Mouse (Mus musculus): ENCODE results near the gene Gm6899.
A peak's percentile ranks its signal among the peaks of the same experiment; 100 is the strongest.

The Gm6899 gene

GRCm38 (mm10) chr11:26593061-26594059, at the start of gene Gm6899, which contains the start of gene Vrk2:
Gene Gm6899, plus strand, starts transcription at chr11:26593241.
Gene Vrk2, minus strand, starts transcription at chr11:26593999.
- DNase-seq (ENCODE audit: low spot score in 2 of 2) = peak; percentile 82 to 85

GRCm38 (mm10) chr11:26551551-26551950, 41.5 kb upstream of the Gm6899 start:
- no peak for DNase-seq (ENCODE audit: low spot score in 2 of 2)

GRCm38 (mm10) chr11:26585409-26586366, 7.4 kb upstream of the Gm6899 start:
- no peak for DNase-seq (ENCODE audit: low spot score in 2 of 2)

GRCm38 (mm10) chr11:26586367-26587183, 6.5 kb upstream of the Gm6899 start:
- DNase-seq (ENCODE audit: low spot score in 2 of 2) = peak in 1 of 2 experiments; percentile 16

GRCm38 (mm10) chr11:26587184-26587524, 5.9 kb upstream of the Gm6899 start:
- no peak for DNase-seq (ENCODE audit: low spot score in 2 of 2)

- no peak for DNase-seq (ENCODE audit: low spot score in 2 of 2)
Measured at GRCm38 (mm10) chr11:26592395-26593053, 517 bp upstream of the Gm6899 start.

GRCm38 (mm10) chr11:26594487-26594886, 1.4 kb downstream of the Gm6899 start:
- DNase-seq (ENCODE audit: low spot score in 2 of 2) = no peak

- no peak for DNase-seq (ENCODE audit: low spot score in 2 of 2)
Measured at GRCm38 (mm10) chr11:26596186-26596585, 3.1 kb downstream of the Gm6899 start.

- DNase-seq (ENCODE audit: low spot score in 2 of 2) = no peak
Measured at GRCm38 (mm10) chr11:26597145-26597544, 4.1 kb downstream of the Gm6899 start.

GRCm38 (mm10) chr11:26597761-26598160, 4.7 kb downstream of the Gm6899 start:
- DNase-seq (ENCODE audit: low spot score in 2 of 2) = no peak

- DNase-seq (ENCODE audit: low spot score in 2 of 2) = no peak
Measured at GRCm38 (mm10) chr11:26598876-26599275, 5.8 kb downstream of the Gm6899 start.

- no peak for DNase-seq (ENCODE audit: low spot score in 2 of 2)
Measured at GRCm38 (mm10) chr11:26600692-26601091, 7.7 kb downstream of the Gm6899 start.

GRCm38 (mm10) chr11:26601571-26602175, 8.6 kb downstream of the Gm6899 start:
- peak in 1 of 2 experiments; percentile 24 for DNase-seq (ENCODE audit: low spot score in 2 of 2)

GRCm38 (mm10) chr11:26604061-26604655, 11.1 kb downstream of the Gm6899 start:
- DNase-seq (ENCODE audit: low spot score in 2 of 2) = no peak

- no peak for DNase-seq (ENCODE audit: low spot score in 2 of 2)
Measured at GRCm38 (mm10) chr11:26608795-26609194, 15.8 kb downstream of the Gm6899 start.

GRCm38 (mm10) chr11:26618475-26619223, 25.6 kb downstream of the Gm6899 start:
- DNase-seq (ENCODE audit: low spot score in 2 of 2) = no peak

GRCm38 (mm10) chr11:26622727-26623126, 29.7 kb downstream of the Gm6899 start:
- DNase-seq (ENCODE audit: low spot score in 2 of 2) = no peak

GRCm38 (mm10) chr11:26636239-26636638, 43.2 kb downstream of the Gm6899 start:
- DNase-seq (ENCODE audit: low spot score in 2 of 2) = no peak

GRCm38 (mm10) chr11:26640314-26640785, 47.3 kb downstream of the Gm6899 start:
- peak; percentile 4 to 31 for DNase-seq (ENCODE audit: low spot score in 2 of 2)
